Mouse (Mus musculus): Measurements from ENCODE around the gene Armc8. TPM values are rescaled to one million over a fixed set of nuclear protein-coding genes. Genes with fewer than 3 reads are reported as not detected.

Armc8 gene
- polyA plus RNA-seq, 1 experiment from 2014 or later = 28.0 TPM

Other genes with a start within 250 kb of the Armc8 start
- gene Esyt3, start 210.3 kb downstream of the Armc8 start, polyA plus RNA-seq (2014; fragmentation: Nextera tagmentation; extraction: Ambion mirVana) = 0.17 and 0.76 TPM in 2 replicates
- gene Mras, start 131.5 kb downstream of the Armc8 start, polyA plus RNA-seq (2014; fragmentation: Nextera tagmentation; extraction: Ambion mirVana) = 9.9 and 11.8 TPM in 2 replicates
- gene Nme9, start 117.4 kb downstream of the Armc8 start, polyA plus RNA-seq (2014; fragmentation: Nextera tagmentation; extraction: Ambion mirVana) = not detected in 2 replicates
- 24.7 and 28.6 TPM in 2 replicates for gene Dbr1, start 6.9 kb upstream of the Armc8 start, polyA plus RNA-seq (2014; fragmentation: Nextera tagmentation; extraction: Ambion mirVana)
- gene A4gnt, start 43.6 kb upstream of the Armc8 start, polyA plus RNA-seq (2014; fragmentation: Nextera tagmentation; extraction: Ambion mirVana) = 0.07 TPM in 1 of 2 replicates, not detected in the other
- 10.7 and 23.0 TPM in 2 replicates for gene Dzip1l, start 60.6 kb upstream of the Armc8 start, polyA plus RNA-seq (2014; fragmentation: Nextera tagmentation; extraction: Ambion mirVana)
- gene Cldn18, start 148.4 kb upstream of the Armc8 start, polyA plus RNA-seq (2014; fragmentation: Nextera tagmentation; extraction: Ambion mirVana) = not detected in 2 replicates

All from kidney, embryonic 14.5 days (tissue).